8 mouse cellular contexts compared by ENCODE assay signal in genomic region chr1:93479476-93480083, GRCm38 (mm10). TPM values are rescaled to one million over a fixed set of nuclear protein-coding genes. Genes with fewer than 3 reads are reported as not detected.
DNase-seq lines count a peak whose midpoint lies in the region; ATAC-seq and TF ChIP-seq lines count a peak whose summit lies in the region.

No protein-coding gene starts in this region.

- H3K27ac ChIP-seq in layer of hippocampus, adult 2 months = peak overlapping the region; percentile 99
- H3K27ac ChIP-seq in heart, postnatal 0 days (ENCODE audit: low read depth) = peak overlapping the region; percentile 97
- H3K27ac ChIP-seq in limb, embryonic 12.5 days = peak overlapping the region; percentile 94
- peak overlapping the region; percentile 88 for H3K27ac ChIP-seq in midbrain, embryonic 12.5 days (replicated peaks)

- H3K27me3 ChIP-seq in G1E (ENCODE audit: insufficient read depth, low read length) = no peaks in the 10 kb centered on the region
- no peaks in the 10 kb centered on the region for H3K27me3 ChIP-seq in heart, postnatal 0 days (ENCODE audit: control insufficient read depth, insufficient read depth, low read length)
- no peaks in the 10 kb centered on the region for H3K27me3 ChIP-seq in limb, embryonic 12.5 days
- no peaks in the 10 kb centered on the region for H3K27me3 ChIP-seq in midbrain, embryonic 12.5 days

- TF ChIP-seq EP300 in heart, postnatal 0 days (IDR thresholded peaks at IDR 0.05; ENCODE audit: low read depth) = no peak

- peaks cover 21% of the 10 kb centered on the region for H3K36me3 ChIP-seq in G1E (replicated peaks)
- no peaks in the 10 kb centered on the region for H3K36me3 ChIP-seq in heart, postnatal 0 days (replicated peaks; ENCODE audit: control insufficient read depth, insufficient read depth, low read length)
- no peaks in the 10 kb centered on the region for H3K36me3 ChIP-seq in limb, embryonic 12.5 days
- H3K36me3 ChIP-seq in midbrain, embryonic 12.5 days = no peaks in the 10 kb centered on the region

- H3K4me3 ChIP-seq in layer of hippocampus, adult 2 months = peak overlapping the region; percentile 95
- H3K4me3 ChIP-seq in G1E (ENCODE audit: low read depth, low read length) = peak overlapping the region; percentile 88
- peak overlapping the region; percentile 89 for H3K4me3 ChIP-seq in heart, postnatal 0 days (ENCODE audit: low read depth, low read length)
- H3K4me3 ChIP-seq in limb, embryonic 12.5 days (replicated peaks) = peak overlapping the region; percentile 87
- peak overlapping the region; percentile 83 for H3K4me3 ChIP-seq in midbrain, embryonic 12.5 days

- TF ChIP-seq CTCF in layer of hippocampus, adult 2 months (conservative IDR thresholded peaks at IDR 0.05) = no peak
- no peak for TF ChIP-seq CTCF in G1E (IDR thresholded peaks at IDR 0.05; ENCODE audit: low read depth, low read length)
- no peak for TF ChIP-seq CTCF in heart, postnatal 0 days (IDR thresholded peaks at IDR 0.05; ENCODE audit: low read depth)

- WGBS in heart, postnatal 0 days = 3% methylated on average over 23 of the region's 23 CpGs
- 9% methylated on average over 23 of the region's 23 CpGs for WGBS in limb, embryonic 12.5 days
- 8% methylated on average over 23 of the region's 23 CpGs for WGBS in midbrain, embryonic 12.5 days

- DNase-seq in layer of hippocampus, adult 2 months (ENCODE audit: low spot score in 2 of 2) = no peak
- no peak for DNase-seq in layer of hippocampus, adult 9-10 months (ENCODE audit: low spot score)
- DNase-seq in G1E (ENCODE audit: low spot score) = no peak
- peak; percentile 22 for DNase-seq in heart, postnatal 0 days (ENCODE audit: low spot score)
- DNase-seq in yolk sac, embryonic 10.5 days (ENCODE audit: low spot score) = peak; percentile 58

- H3K4me2 ChIP-seq in heart, postnatal 0 days (ENCODE audit: low read depth, low read length) = peak overlapping the region; percentile 64
- H3K4me2 ChIP-seq in limb, embryonic 12.5 days = peak overlapping the region; percentile 70
- peak overlapping the region; percentile 84 for H3K4me2 ChIP-seq in midbrain, embryonic 12.5 days (replicated peaks)

- peaks cover 45% of the 10 kb centered on the region for H3K4me1 ChIP-seq in G1E (ENCODE audit: insufficient read depth, low read depth, low read length)
- H3K4me1 ChIP-seq in heart, postnatal 0 days (ENCODE audit: control insufficient read depth, insufficient read depth) = peaks cover 21% of the 10 kb centered on the region
- peaks cover 10% of the 10 kb centered on the region for H3K4me1 ChIP-seq in limb, embryonic 12.5 days (replicated peaks)
- peaks cover 9% of the 10 kb centered on the region for H3K4me1 ChIP-seq in midbrain, embryonic 12.5 days

- ATAC-seq in G1E (ENCODE audit: extremely low read depth, insufficient number of reproducible peaks, low FRiP score, poor library complexity, severe bottlenecking) = no peak
- peak; percentile 10 for ATAC-seq in common myeloid progenitor, adult 5-6 weeks (replicated peaks; ENCODE audit: low read depth, poor library complexity, severe bottlenecking)
- no peak for ATAC-seq in heart, postnatal 0 days (ENCODE audit: insufficient read depth, low read depth)
- no peak for ATAC-seq in limb, embryonic 12.5 days (ENCODE audit: insufficient number of reproducible peaks, insufficient read depth, low FRiP score, low TSS enrichment, low read depth)
- no peak for ATAC-seq in midbrain, embryonic 12.5 days (ENCODE audit: low FRiP score, low read depth)

- H3K9me3 ChIP-seq in G1E (replicated peaks) = no peaks in the 10 kb centered on the region
- H3K9me3 ChIP-seq in heart, postnatal 0 days (replicated peaks; ENCODE audit: control insufficient read depth, low read length) = no peaks in the 10 kb centered on the region
- no peaks in the 10 kb centered on the region for H3K9me3 ChIP-seq in limb, embryonic 12.5 days
- H3K9me3 ChIP-seq in midbrain, embryonic 12.5 days = no peaks in the 10 kb centered on the region

- H3K9ac ChIP-seq in heart, postnatal 0 days (replicated peaks; ENCODE audit: low read depth, low read length) = peak overlapping the region; percentile 82
- peak overlapping the region; percentile 78 for H3K9ac ChIP-seq in limb, embryonic 12.5 days (replicated peaks)
- peak overlapping the region; percentile 75 for H3K9ac ChIP-seq in midbrain, embryonic 12.5 days (replicated peaks)

RNA-seq across cellular contexts. Expression of gene Hdlbp, which starts 1.0 kb away (rescaled TPM):
- total RNA-seq in layer of hippocampus, adult 2 months (2021) = 100 to 1,000 TPM; 137 to 148 TPM
- 470 and 482 TPM in 2 replicates for total RNA-seq in G1E (2014; fragmentation: Nextera tagmentation)
- 116 and 144 TPM in 2 replicates for total RNA-seq in G1E (2017)
- polyA plus RNA-seq in G1E (2012) = 57.5 and 62.1 TPM in 2 replicates
- 98.0 and 109 TPM in 2 replicates for total RNA-seq in common myeloid progenitor, adult 5-6 weeks (2017)
- total RNA-seq in heart, postnatal 0 days (2014; rRNA removed; ENCODE audit: low replicate concordance) = 89.0 and 107 TPM in 2 replicates
- polyA plus RNA-seq in heart, postnatal 0 days (2015; fragmentation: Nextera tagmentation; extraction: Ambion mirVana) = 154 and 159 TPM in 2 replicates
- 135 and 140 TPM in 2 replicates for polyA plus RNA-seq in limb, embryonic 12.5 days (2016; fragmentation: Nextera tagmentation; extraction: Ambion mirVana)
- 96.3 and 104 TPM in 2 replicates for polyA plus RNA-seq in midbrain, embryonic 12.5 days (2016; fragmentation: Nextera tagmentation; extraction: Ambion mirVana)

RNA-seq across cellular contexts. Expression of gene Farp2, which starts 32.3 kb away (rescaled TPM):
- 10 to 100 TPM; 12.0 to 12.6 TPM for total RNA-seq in layer of hippocampus, adult 2 months (2021)
- total RNA-seq in G1E (2014; fragmentation: Nextera tagmentation) (25.9 and 28.1 TPM in 2 replicates), G1E (2017) (4.9 and 5.4 TPM in 2 replicates)
- polyA plus RNA-seq in G1E (2012) = 1.2 and 1.6 TPM in 2 replicates
- total RNA-seq in common myeloid progenitor, adult 5-6 weeks (2017) = 3.0 and 3.2 TPM in 2 replicates
- 4.1 and 10.5 TPM in 2 replicates for total RNA-seq in heart, postnatal 0 days (2014; rRNA removed; ENCODE audit: low replicate concordance)
- polyA plus RNA-seq in heart, postnatal 0 days (2015; fragmentation: Nextera tagmentation; extraction: Ambion mirVana) = 3.9 and 4.1 TPM in 2 replicates
- polyA plus RNA-seq in limb, embryonic 12.5 days (2016; fragmentation: Nextera tagmentation; extraction: Ambion mirVana) = 5.9 and 8.3 TPM in 2 replicates
- 5.5 and 5.7 TPM in 2 replicates for polyA plus RNA-seq in midbrain, embryonic 12.5 days (2016; fragmentation: Nextera tagmentation; extraction: Ambion mirVana)

Comparison
In these comparisons a context has a peak if more than half of its experiments do, and no peak if none do; other contexts are left out.
1. DNase-seq: peak in heart, postnatal 0 days (single experiment) and yolk sac, embryonic 10.5 days (single experiment); none in layer of hippocampus, adult 2 months (0 of 2), layer of hippocampus, adult 9-10 months (single experiment) and G1E (single experiment).
2. Peak in every context shown above with its lines, with median percentiles within 50 percentile points of each other: H3K27ac ChIP-seq, H3K4me3 ChIP-seq, H3K4me2 ChIP-seq and H3K9ac ChIP-seq.